Mouse (Mus musculus): Measurements from ENCODE around the gene Myo1g.

The Myo1g gene

GRCm38 (mm10) chr11:6520507-6521173 lies at the start of gene Myo1g:
Gene Myo1g, minus strand, starts transcription at chr11:6520965.
- in situ Hi-C loops (cut with MboI; ENCODE audit: unreplicated experiment in 2 of 2): loop anchor here (5.0 to 10.0 kb wide), 2 partner anchors 64 to 103 kb away; partner anchors contain the start of gene Ppia (in 1 of the 2)

GRCm38 (mm10) chr11:6569410-6569777 lies 48.6 kb upstream of the Myo1g start:
- in situ Hi-C loops (cut with MboI; ENCODE audit: unreplicated experiment in 2 of 2): no loop called here

- in situ Hi-C loops (cut with MboI; ENCODE audit: unreplicated experiment in 2 of 2): no loop called here
These were observed 48.0 kb upstream of the Myo1g start for GRCm38 (mm10) chr11:6568584-6569409.

- in situ Hi-C loops (cut with MboI; ENCODE audit: unreplicated experiment in 2 of 2): no loop called here
These were observed 47.2 kb upstream of the Myo1g start for GRCm38 (mm10) chr11:6567951-6568350.

- in situ Hi-C loops (cut with MboI; ENCODE audit: unreplicated experiment in 2 of 2): no loop called here
These were observed 45.7 kb upstream of the Myo1g start for GRCm38 (mm10) chr11:6566496-6566895.

- in situ Hi-C loops (cut with MboI; ENCODE audit: unreplicated experiment in 2 of 2): no loop called here
These were observed 42.4 kb upstream of the Myo1g start for GRCm38 (mm10) chr11:6563201-6563600.

GRCm38 (mm10) chr11:6562359-6562758 lies 41.6 kb upstream of the Myo1g start:
- in situ Hi-C loops (cut with MboI; ENCODE audit: unreplicated experiment in 2 of 2): no loop called here

- in situ Hi-C loops (cut with MboI; ENCODE audit: unreplicated experiment in 2 of 2): no loop called here
These were observed 40.7 kb upstream of the Myo1g start for GRCm38 (mm10) chr11:6561474-6561873.

GRCm38 (mm10) chr11:6560655-6561360 lies 40.0 kb upstream of the Myo1g start:
- in situ Hi-C loops (cut with MboI; ENCODE audit: unreplicated experiment in 2 of 2): no loop called here

- in situ Hi-C loops (cut with MboI; ENCODE audit: unreplicated experiment in 2 of 2): no loop called here
These were observed 39.2 kb upstream of the Myo1g start for GRCm38 (mm10) chr11:6559996-6560395.

GRCm38 (mm10) chr11:6558234-6558633 lies 37.5 kb upstream of the Myo1g start:
- in situ Hi-C loops (cut with MboI; ENCODE audit: unreplicated experiment in 2 of 2): no loop called here

GRCm38 (mm10) chr11:6550201-6550600 lies 29.4 kb upstream of the Myo1g start:
- in situ Hi-C loops (cut with MboI; ENCODE audit: unreplicated experiment in 2 of 2): no loop called here

GRCm38 (mm10) chr11:6549770-6550169 lies 29.0 kb upstream of the Myo1g start:
- in situ Hi-C loops (cut with MboI; ENCODE audit: unreplicated experiment in 2 of 2): no loop called here

- in situ Hi-C loops (cut with MboI; ENCODE audit: unreplicated experiment in 2 of 2): no loop called here
These were observed 27.0 kb upstream of the Myo1g start for GRCm38 (mm10) chr11:6547696-6548325.

GRCm38 (mm10) chr11:6547037-6547680 lies 26.4 kb upstream of the Myo1g start:
- in situ Hi-C loops (cut with MboI; ENCODE audit: unreplicated experiment in 2 of 2): no loop called here

- in situ Hi-C loops (cut with MboI; ENCODE audit: unreplicated experiment in 2 of 2): no loop called here
These were observed 25.6 kb upstream of the Myo1g start, which contains the start of gene Ccm2 for GRCm38 (mm10) chr11:6546205-6547013. Gene Ccm2, plus strand, starts transcription at chr11:6546887.

- in situ Hi-C loops (cut with MboI; ENCODE audit: unreplicated experiment in 2 of 2): no loop called here
These were observed 25.1 kb upstream of the Myo1g start for GRCm38 (mm10) chr11:6545857-6546192.

GRCm38 (mm10) chr11:6545186-6545856 lies 24.6 kb upstream of the Myo1g start:
- in situ Hi-C loops (cut with MboI; ENCODE audit: unreplicated experiment in 2 of 2): no loop called here

GRCm38 (mm10) chr11:6544683-6545082 lies 23.9 kb upstream of the Myo1g start:
- in situ Hi-C loops (cut with MboI; ENCODE audit: unreplicated experiment in 2 of 2): no loop called here

Data from v-Abl transformed pro-B cells (cell line).